Mouse (Mus musculus): ENCODE results near the gene Tuba1b. TPM values are rescaled to one million over a fixed set of nuclear protein-coding genes. Genes with fewer than 3 reads are reported as not detected.
A peak's percentile ranks its signal among the peaks of the same experiment; 100 is the strongest.
"Not testable (repeated sequence)": the region's sequence is repeated elsewhere in the genome, so short reads cannot be mapped to it uniquely, and the experiment has no call there.

Gene Tuba1b
- total RNA-seq, 2 experiments from 2014 or later = 373 to 402 TPM

GRCm38 (mm10) chr15:98954425-98955253, 20.3 kb upstream of the Tuba1b start:
- intact Hi-C loops (cut with DNase I) = no loop called here
- DNase-seq = peak in 1 of 2 experiments; percentile 33

DNA sequence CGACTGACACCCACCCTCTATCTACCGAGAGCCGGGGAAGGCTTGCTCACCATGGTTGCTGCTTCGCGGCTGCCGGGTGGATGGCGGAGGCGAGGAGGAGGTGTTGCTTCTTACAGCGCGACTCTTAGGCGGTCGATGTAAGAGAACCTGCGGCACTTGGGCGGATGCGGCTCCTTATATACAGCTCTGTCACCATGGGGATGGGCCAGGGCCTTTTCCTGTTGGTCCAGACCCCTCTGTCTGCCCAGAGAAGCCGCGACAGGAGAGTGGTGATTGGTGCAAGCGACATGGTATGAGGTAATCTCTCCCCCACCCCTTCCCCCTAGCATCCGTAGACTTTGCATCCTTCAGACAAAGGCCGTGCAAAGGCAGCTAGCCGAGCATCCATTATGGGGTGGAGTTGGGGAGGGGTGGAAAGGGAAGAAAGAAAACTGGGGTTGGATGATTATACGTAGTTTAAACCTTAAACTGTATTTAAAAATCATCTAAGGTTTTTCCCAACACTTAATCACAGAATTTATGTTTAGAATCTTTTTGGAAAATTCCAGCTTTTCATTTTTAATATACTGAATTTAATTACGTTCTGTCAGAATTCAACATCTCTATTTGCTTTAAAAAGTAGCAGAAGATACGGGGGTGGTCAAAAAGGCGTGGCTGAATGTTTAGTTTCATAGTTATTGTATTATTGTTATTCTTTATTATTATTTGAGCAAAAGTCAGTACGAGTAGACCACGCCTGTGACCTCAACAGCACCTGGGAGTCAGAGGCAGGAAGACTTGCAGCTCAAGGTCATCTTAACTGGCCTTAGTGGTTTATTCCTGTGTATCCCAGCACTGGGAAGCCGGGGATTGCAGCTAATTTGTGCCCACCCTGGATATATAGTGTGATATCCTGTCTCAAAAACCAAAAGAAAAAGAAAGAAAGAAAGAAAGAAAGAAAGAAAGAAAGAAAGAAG, 19.3 kb upstream of the Tuba1b start, which contains the start of the genes Gm49450 and Tuba1a:
Gene Gm49450 (minus strand): TSS at position 151 of the 956 bp plus-strand sequence.
Gene Tuba1a (minus strand): TSS at position 303 of the 956 bp plus-strand sequence.
- peak; percentile 94 to 95 for DNase-seq
- intact Hi-C loops (cut with DNase I) = loop anchor here (1.0 to 2.0 kb wide), 3 partner anchors 19 to 40 kb away; partner anchors contain the start of gene Tuba1b

GRCm38 (mm10) chr15:98952751-98953400, 18.5 kb upstream of the Tuba1b start:
- intact Hi-C loops (cut with DNase I) = loop anchor here (1.0 to 2.0 kb wide), 3 partner anchors 18 to 40 kb away; partner anchors contain the start of gene Tuba1b
- DNase-seq = peak; percentile 86 to 87

DNA sequence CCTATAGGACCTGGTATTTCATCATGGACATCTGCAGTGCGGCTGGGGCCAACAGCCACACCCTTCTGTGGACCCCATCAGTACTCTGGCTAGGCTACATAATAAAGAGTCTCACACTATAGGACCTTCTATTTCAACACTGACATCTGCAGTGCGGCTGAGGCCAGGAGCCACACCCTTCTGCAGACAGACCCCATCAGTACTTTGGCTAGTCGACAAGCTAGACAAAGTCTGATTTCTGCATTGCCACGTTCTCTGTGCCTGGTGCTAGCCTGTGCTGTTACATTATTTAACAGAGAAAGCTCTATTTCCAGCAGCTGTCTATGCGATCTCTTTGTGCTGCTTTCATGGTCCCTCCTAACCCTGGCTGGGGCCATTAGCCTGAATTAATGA, 17.7 kb upstream of the Tuba1b start:
- intact Hi-C loops (cut with DNase I) = loop anchor here (2.0 kb wide), 1 partner anchor 17 kb away; the partner anchor contains the start of gene Tuba1b
- DNase-seq = no peak

- intact Hi-C loops (cut with DNase I) = loop anchor here (2.0 kb wide), 1 partner anchor 17 kb away; the partner anchor contains the start of gene Tuba1b
- not testable (repeated sequence) for DNase-seq
These were observed 17.0 kb upstream of the Tuba1b start for GRCm38 (mm10) chr15:98951122-98952062.

GRCm38 (mm10) chr15:98949607-98949892, 15.2 kb upstream of the Tuba1b start:
- DNase-seq = no peak
- intact Hi-C loops (cut with DNase I) = no loop called here

- no peak for DNase-seq
- intact Hi-C loops (cut with DNase I) = no loop called here
These were observed 14.7 kb upstream of the Tuba1b start for GRCm38 (mm10) chr15:98948857-98949606.

GRCm38 (mm10) chr15:98948382-98948781, 14.0 kb upstream of the Tuba1b start:
- DNase-seq = no peak
- intact Hi-C loops (cut with DNase I) = no loop called here

DNA sequence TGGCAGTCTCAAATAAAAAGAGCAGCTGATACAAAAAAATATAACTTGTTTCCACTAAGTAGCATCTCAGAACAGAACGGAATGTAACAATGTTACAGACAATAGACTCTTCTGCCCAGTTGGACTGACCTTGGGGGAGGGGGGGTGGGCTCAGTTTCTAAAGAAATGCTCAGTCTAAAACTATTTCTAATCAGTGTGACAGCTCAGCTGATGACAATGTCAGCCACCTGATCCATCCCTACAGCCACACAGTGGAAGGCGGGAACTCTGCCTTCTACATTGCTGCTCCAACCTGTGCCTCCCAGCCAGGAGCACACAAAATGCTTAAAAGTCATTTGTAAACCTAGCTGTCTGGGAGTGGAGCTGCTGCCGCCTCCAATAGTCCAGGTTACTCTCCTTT, 13.5 kb upstream of the Tuba1b start:
- intact Hi-C loops (cut with DNase I) = no loop called here
- no peak for DNase-seq

DNA sequence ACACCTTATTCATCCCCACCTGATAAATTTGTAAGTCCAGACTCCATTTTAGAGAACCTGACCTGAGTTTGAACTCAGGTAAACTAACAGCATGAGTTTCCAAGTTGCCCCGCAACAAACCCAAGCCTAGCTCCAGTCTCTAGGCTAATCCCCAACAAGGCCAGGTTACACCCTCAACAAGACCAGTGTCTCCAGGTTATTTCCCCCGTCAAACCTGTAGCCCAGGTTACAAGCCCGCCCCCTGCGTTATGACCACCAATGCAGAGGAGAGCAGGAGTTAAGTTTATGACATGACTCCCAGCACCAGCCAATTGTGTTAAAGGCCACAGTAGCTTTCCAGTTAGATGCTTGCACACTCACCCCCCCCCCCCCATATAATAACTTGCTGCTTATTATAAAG, 8.8 kb upstream of the Tuba1b start:
- intact Hi-C loops (cut with DNase I) = no loop called here
- no peak for DNase-seq

DNA sequence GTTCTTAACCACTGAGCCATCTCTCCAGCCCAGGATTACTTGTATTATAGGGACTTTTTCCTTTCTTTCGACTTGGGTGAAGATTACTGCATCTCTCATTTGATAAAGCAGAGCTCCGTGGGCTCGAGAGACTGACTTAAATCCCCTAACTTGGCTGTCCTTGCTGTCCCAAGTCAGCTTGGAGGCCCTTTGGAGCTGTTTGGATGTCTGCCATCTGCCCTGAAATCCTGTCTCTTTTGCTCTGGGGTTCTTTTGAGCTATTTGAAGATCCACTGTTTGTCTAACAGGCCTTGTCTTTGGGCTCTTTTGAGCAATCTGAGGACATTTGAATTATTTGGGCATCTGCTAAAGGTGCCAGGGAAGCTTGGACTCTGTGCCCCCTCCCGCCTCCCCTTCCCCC, 7.7 kb upstream of the Tuba1b start:
- intact Hi-C loops (cut with DNase I) = no loop called here
- peak in 1 of 2 experiments; percentile 31 for DNase-seq

DNA sequence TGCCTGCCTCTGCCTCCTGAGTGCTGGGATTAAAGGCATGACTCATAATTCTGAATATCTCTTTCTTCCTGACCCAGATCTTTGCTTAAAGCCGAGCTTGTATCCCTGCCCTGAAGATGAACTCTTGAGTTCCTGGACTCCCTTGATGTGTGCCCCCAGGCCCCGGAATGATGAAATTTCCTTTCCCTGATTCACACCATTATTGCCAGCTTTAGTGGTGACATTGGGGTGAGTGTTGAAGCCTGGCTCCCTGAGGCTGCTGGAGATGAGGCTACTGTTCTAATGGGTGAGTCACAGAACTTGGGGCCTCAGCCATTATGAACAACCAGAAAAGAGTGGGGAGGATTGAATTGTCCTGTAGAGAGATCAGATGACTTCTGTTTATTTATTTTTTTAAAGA, 7.2 kb upstream of the Tuba1b start:
- intact Hi-C loops (cut with DNase I) = no loop called here
- no peak for DNase-seq

DNA sequence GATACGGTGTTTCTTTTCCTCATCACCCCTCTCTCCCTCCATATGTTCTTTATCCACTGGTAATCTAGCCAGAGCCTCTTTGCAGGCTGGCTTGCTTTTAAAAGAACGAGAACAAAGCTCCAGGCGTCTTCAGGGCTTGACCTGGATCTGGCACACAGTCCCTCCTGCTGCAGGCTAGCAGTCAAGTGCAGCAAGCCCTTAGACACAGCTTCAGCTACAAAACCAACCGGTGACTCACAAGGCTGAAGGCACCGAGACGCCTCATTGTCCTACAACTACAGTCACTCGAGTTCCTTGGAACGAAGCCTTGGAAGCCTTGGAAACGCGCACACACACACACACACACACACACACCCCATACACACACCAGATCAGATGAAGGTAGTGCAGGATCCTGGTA, 6.5 kb upstream of the Tuba1b start:
- intact Hi-C loops (cut with DNase I) = no loop called here
- DNase-seq = no peak

DNA sequence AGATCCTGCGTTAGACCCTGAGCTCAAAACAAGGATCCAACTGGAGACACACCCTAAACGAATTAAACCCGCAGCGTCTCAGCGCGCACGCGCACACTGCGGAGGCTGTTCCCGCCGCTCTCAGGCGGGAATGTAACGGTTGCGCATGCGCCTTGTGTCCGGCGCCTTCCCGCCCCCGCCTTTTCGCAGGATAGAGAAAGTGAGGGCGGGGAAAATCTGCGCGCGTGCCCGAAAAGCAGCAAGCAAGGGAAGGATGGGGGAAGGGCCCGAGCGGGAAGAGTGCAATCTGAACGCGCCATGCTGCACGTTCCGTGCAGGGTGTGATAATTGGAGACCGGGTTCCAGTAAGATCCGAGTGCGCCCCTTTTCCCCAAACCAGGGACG, 540 bp downstream of the Tuba1b start:
- DNase-seq = peak; percentile 96 to 97
- intact Hi-C loops (cut with DNase I) = loop anchor here (1.0 to 2.0 kb wide), 3 partner anchors 19 to 59 kb away; partner anchors contain the start of genes Gm49450 and Tuba1a

DNA sequence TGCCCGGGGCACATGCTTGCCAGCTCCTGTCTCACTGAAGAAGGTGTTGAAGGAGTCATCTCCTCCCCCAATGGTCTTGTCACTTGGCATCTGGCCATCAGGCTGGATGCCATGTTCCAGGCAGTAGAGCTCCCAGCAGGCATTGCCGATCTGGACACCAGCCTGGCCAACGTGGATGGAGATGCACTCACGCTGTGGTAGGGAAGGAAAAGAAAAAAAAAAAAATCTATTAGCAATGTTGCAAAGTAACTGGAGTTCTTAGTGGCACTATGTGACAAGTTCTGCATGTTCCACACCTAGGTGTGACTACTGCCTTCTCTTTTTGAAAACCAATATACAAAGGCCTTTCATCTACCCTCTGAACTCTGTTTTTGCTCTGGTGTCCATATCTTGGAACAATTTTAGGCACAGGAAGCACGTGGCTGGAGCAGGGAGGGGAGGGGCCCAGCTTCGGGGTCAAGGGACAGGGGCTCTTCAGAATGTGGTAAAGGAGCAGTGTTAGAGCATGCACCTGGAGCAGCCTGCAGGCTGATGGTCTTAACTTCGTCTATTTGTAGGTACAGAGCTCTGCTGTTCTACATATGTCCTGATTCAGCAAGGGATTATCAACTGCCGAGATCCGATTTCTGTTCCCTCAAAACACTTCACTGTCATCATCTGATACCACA, 1.2 kb downstream of the Tuba1b start:
- peak; percentile 39 to 41 for DNase-seq
- intact Hi-C loops (cut with DNase I) = not testable (repeated sequence)

DNA sequence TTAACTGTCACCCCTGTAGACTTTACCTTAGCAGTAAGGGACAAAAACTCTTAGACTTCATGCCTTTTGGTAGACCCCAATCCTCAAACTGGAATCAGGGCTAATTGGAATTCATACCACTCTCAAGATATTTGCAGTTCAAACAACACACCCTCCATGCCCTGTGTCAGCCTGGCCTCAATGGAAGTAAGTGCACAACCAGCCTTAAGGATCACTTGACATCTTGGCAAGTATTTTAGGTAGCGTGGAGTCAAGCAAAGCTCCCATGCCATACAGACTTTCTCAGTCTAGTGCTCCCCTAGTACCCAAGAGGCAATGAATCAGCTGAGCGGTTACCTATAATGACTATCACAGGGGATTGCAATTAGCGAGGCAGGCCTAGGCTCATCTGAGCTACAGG, 3.4 kb downstream of the Tuba1b start:
- no peak for DNase-seq
- intact Hi-C loops (cut with DNase I) = no loop called here

DNA sequence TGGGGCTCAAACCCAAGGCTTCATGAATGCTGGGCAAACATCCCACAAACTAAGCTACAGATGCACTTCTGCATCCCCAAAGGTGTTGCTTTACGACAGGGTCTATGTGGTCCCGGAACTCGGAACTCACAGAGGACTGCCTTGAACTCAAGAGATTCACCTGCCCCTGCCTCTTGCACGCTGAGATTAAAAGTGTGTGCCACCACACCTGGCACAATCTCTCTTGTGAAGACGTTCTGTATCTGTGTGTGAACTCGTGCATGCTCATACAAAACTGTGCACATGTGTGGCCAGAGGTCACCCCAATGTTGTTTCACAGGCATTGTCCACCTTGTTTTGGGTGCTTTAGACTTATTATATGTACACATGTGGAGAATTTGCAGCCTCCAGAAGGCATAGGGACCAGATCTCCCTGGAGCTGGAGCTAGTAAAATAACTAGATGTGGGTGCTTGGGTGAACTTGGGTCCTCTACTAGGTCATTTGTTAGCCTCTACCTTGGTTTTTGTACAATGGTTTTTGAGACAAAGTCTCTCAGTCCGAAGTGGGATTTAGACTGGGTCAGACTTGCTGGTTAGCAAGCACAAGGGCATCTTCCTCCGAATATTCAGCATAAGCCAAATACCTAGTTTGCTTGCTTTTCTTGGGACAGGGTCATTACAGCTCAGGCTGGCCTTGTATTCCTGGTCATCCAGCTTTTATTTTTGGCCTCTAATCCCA, 4.2 kb downstream of the Tuba1b start:
- intact Hi-C loops (cut with DNase I) = no loop called here
- no peak for DNase-seq

Data from heart, postnatal 10 days (tissue).